Mouse (Mus musculus): ENCODE measurements around the gene Suz12. TPM values are rescaled to one million over a fixed set of nuclear protein-coding genes. Genes with fewer than 3 reads are reported as not detected.

Gene Suz12
- polyA plus RNA-seq (2012; rRNA removed; ENCODE audit: low replicate concordance) = 0.85 and 1.5 TPM in 2 replicates

DNA sequence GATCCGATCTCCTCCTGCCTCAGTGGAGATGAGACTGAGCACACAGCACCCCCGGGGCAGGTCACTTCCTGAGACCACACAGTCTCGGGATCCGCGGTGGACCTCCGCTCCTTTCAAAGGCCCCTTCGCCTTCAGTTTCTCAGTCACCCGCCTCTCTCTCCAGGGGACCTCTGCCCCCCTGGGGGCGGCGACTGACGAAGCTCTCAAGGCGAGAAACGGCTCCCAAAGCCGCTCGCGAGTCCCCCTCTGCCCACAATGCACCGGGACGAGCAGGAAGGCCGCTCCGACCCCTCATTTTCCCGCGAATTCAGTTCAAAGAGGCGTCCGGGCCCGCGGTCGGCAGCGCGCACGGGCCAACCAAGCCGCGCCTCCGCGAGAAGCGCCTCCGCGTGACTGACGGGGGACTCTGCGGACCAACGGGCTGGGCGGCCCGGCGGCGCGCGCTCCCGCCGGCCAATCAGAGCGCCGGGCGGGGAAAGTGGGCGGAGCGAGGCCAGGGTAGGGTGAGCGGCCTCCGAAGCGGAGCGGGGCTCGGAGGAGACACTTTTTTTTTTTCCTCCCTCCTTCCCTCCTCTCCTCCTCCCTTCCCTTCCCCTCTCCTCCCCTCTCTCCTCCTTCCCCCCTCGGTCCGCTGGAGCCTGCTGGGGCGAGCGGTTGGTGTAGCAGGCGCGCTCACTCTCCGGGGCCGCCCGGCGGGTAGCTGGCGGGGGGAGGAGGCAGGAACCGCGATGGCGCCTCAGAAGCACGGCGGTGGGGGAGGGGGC, at the start of gene Suz12:
Gene Suz12, plus strand, starts transcription at position 515 of the 764 bp plus-strand sequence.

DNA sequence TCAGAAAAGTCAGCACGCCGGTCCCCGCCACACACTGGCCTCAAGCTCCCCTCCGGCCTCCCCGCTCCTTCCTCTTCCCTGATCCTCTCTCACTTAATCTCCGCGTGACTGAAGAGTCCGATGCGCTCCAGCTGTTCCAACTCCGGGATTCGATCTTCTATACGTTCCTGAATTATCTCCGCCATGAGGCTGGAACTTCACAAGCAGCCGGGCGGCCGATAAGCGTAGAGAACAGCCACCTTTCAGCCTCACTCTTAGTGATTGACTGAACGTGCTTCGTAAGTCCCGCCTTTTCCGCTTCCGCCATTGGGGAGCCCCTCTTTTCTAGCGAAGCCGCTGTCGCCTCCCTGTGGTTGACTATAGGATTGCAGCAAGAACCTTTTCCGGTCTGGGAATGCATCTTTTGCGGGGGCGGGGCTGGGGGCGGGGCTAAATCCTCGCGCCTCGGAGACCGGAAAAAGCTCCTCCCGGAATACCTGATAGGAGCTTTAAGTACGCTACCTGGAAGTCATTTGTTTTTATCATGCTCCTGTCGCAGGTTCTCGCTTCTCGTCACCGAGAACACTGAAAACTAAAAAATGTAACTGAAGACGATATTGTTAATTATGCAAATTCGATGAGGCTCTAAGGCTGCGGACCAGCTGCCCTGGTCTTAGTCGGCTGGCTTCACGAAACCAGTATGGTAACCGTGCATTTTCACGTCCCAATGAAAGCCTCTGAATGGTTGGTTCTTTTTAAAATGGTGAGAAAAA, 30.6 kb upstream of the Suz12 start, which contains the start of gene Utp6:
Gene Utp6, minus strand, starts transcription at position 266 of the 752 bp plus-strand sequence.

DNA sequence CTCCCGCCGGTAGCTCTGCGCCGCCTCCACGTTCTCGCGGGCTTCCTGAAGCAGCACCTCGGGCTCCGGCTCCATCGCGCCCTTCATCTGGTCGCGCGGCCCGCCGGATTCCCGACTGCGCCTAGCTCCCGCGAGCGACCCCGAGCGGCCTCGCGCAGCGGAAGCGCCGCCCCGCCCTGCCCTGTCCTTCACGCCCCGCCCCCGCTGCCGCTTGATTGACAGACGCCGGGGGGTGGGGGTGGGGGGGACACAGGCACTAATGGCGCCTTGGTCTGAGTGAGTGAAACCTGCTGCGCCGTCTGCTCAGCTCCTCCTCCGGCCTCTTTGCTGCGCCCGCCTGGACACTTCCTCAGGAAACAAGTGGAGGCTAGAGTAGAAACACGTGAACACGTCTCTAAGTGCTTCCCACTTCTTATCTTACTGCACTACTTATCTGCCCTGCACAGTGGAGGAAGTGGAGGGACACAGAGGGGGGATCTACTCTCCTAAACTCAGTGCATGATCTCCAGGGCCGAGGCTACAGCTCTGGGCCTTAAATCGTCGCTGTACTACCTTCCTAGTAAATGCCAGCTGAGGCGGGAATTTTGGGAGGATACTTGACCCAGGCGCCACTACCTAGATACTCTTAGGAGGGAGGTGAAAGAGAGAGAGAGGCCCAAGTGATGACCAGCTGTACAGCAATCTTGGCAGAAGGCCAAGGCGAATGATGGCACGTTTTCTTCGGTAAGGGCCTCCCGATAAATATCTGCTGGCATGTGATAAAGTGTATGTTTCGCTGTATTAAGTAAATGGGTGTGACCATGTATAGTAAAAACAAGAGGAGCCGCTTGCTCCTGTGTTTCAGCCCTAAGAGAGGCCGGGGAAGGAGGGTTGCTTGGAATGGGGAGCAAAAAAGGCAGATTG, 88.2 kb downstream of the Suz12 start, which contains the start of gene Crlf3:
Gene Crlf3, minus strand, starts transcription at position 166 of the 903 bp plus-strand sequence.

Other genes with a start within 250 kb of the Suz12 start
- 0.70 and 1.1 TPM in 2 replicates for gene Utp6, start 30.7 kb upstream of the Suz12 start, polyA plus RNA-seq (2012; rRNA removed; ENCODE audit: low replicate concordance)
- 1.6 and 4.8 TPM in 2 replicates for gene Crlf3, start 87.9 kb downstream of the Suz12 start, polyA plus RNA-seq (2012; rRNA removed; ENCODE audit: low replicate concordance)
- gene Atad5, start 96.3 kb downstream of the Suz12 start, polyA plus RNA-seq (2012; rRNA removed; ENCODE audit: low replicate concordance) = 0.08 and 0.29 TPM in 2 replicates
- 0.84 and 1.6 TPM in 2 replicates for gene Tefm, start 149.1 kb downstream of the Suz12 start, polyA plus RNA-seq (2012; rRNA removed; ENCODE audit: low replicate concordance)
- 17.0 and 21.3 TPM in 2 replicates for gene Adap2, start 161.0 kb downstream of the Suz12 start, polyA plus RNA-seq (2012; rRNA removed; ENCODE audit: low replicate concordance)
- 3.5 and 5.1 TPM in 2 replicates for gene Rnf135, start 190.7 kb downstream of the Suz12 start, polyA plus RNA-seq (2012; rRNA removed; ENCODE audit: low replicate concordance)
- 0.98 and 1.6 TPM in 2 replicates for gene Rhot1, start 215.9 kb downstream of the Suz12 start, polyA plus RNA-seq (2012; rRNA removed; ENCODE audit: low replicate concordance)